Mouse (Mus musculus): ENCODE measurements around the gene Phospho2. TPM values are rescaled to one million over a fixed set of nuclear protein-coding genes. Genes with fewer than 3 reads are reported as not detected.

Phospho2 gene
- polyA plus RNA-seq (2015; fragmentation: Nextera tagmentation; extraction: Ambion mirVana): 22.8 and 23.1 TPM in 2 replicates

GRCm38 (mm10) chr2:69789429-69790069 lies at the start of gene Phospho2, which contains the start of gene Ccdc173:
Phospho2 (plus strand) TSS chr2:69789623.
Ccdc173 (minus strand) TSS chr2:69789575.
- peak; percentile 97 for ATAC-seq
- peak within 1 kb of the TSS; percentile 65 for H3K9ac ChIP-seq
- H3K9me3 ChIP-seq: no peaks in the 10 kb centered on the region
- peak within 1 kb of the TSS; percentile 55 for H3K4me3 ChIP-seq (replicated peaks)
- WGBS: 2% methylated on average over 48 of the region's 48 CpGs
- H3K27me3 ChIP-seq (replicated peaks): no peaks in the 10 kb centered on the region
- peaks cover 8% of the 10 kb centered on the region; the same call in 1 of the 2 replicates for H3K36me3 ChIP-seq
- H3K27ac ChIP-seq: peak within 1 kb of the TSS; percentile 79
- H3K4me2 ChIP-seq (replicated peaks): peak within 1 kb of the TSS; percentile 86
- 0 out of 2 replicates have a peak, but pooled peaks cover 5% of the 10 kb centered on the region for H3K4me1 ChIP-seq (replicated peaks)

- Histone ChIP-seq H3K4me1 (replicated peaks) (no peaks in the 10 kb centered on the region), H3K36me3 (peaks cover 14% of the 10 kb centered on the region), H3K9ac (no peak overlapping the region), H3K4me2 (replicated peaks) (no peak overlapping the region), H3K27me3 (replicated peaks) (no peaks in the 10 kb centered on the region), H3K4me3 (replicated peaks) (no peak overlapping the region), H3K27ac (no peak overlapping the region), H3K9me3 (no peaks in the 10 kb centered on the region)
- ATAC-seq: no peak
- WGBS: 85% methylated on average over 1 of the region's 1 CpGs
These were observed 44.3 kb upstream of the Phospho2 start for GRCm38 (mm10) chr2:69745091-69745490.

GRCm38 (mm10) chr2:69760980-69761379 lies 28.4 kb upstream of the Phospho2 start:
- H3K4me3 ChIP-seq (replicated peaks): no peak overlapping the region
- no peaks in the 10 kb centered on the region for H3K36me3 ChIP-seq
- no peak overlapping the region for H3K9ac ChIP-seq
- 85% methylated on average over 5 of the region's 5 CpGs for WGBS
- no peak for ATAC-seq
- no peaks in the 10 kb centered on the region for H3K27me3 ChIP-seq (replicated peaks)
- no peaks in the 10 kb centered on the region for H3K9me3 ChIP-seq
- no peak overlapping the region for H3K27ac ChIP-seq
- no peaks in the 10 kb centered on the region for H3K4me1 ChIP-seq (replicated peaks)
- no peak overlapping the region for H3K4me2 ChIP-seq (replicated peaks)

GRCm38 (mm10) chr2:69763340-69763739 lies 26.1 kb upstream of the Phospho2 start:
- Histone ChIP-seq H3K36me3 (no peaks in the 10 kb centered on the region), H3K4me2 (replicated peaks) (no peak overlapping the region), H3K4me1 (replicated peaks) (no peaks in the 10 kb centered on the region), H3K9me3 (no peaks in the 10 kb centered on the region), H3K4me3 (replicated peaks) (no peak overlapping the region), H3K9ac (no peak overlapping the region), H3K27ac (no peak overlapping the region), H3K27me3 (replicated peaks) (no peaks in the 10 kb centered on the region)
- ATAC-seq: peak; percentile 56; the same call in 1 of the 2 replicates
- WGBS: 92% methylated on average over 4 of the region's 4 CpGs

- ATAC-seq: no peak
- Histone ChIP-seq H3K36me3 (no peaks in the 10 kb centered on the region), H3K27ac (no peak overlapping the region), H3K9ac (no peak overlapping the region), H3K27me3 (replicated peaks) (no peaks in the 10 kb centered on the region), H3K9me3 (no peaks in the 10 kb centered on the region), H3K4me1 (replicated peaks) (no peaks in the 10 kb centered on the region), H3K4me3 (replicated peaks) (no peak overlapping the region), H3K4me2 (replicated peaks) (no peak overlapping the region)
- 83% methylated on average over 1 of the region's 1 CpGs for WGBS
These were observed 24.7 kb upstream of the Phospho2 start for GRCm38 (mm10) chr2:69764716-69765115.

- H3K27ac ChIP-seq: no peak overlapping the region
- no peaks in the 10 kb centered on the region for H3K4me1 ChIP-seq (replicated peaks)
- H3K9me3 ChIP-seq: no peaks in the 10 kb centered on the region
- no peaks in the 10 kb centered on the region for H3K27me3 ChIP-seq (replicated peaks)
- no peak overlapping the region for H3K4me3 ChIP-seq (replicated peaks)
- no peak overlapping the region for H3K4me2 ChIP-seq (replicated peaks)
- H3K9ac ChIP-seq: no peak overlapping the region
- H3K36me3 ChIP-seq: no peaks in the 10 kb centered on the region
- ATAC-seq: no peak
- 90% methylated on average over 3 of the region's 3 CpGs for WGBS
These were observed 16.1 kb upstream of the Phospho2 start for GRCm38 (mm10) chr2:69773331-69773730.

- WGBS: 70% methylated on average over 7 of the region's 7 CpGs
- Histone ChIP-seq H3K36me3 (no peaks in the 10 kb centered on the region), H3K4me1 (replicated peaks) (no peaks in the 10 kb centered on the region), H3K9ac (no peak overlapping the region), H3K27me3 (replicated peaks) (no peaks in the 10 kb centered on the region), H3K9me3 (no peaks in the 10 kb centered on the region), H3K27ac (no peak overlapping the region), H3K4me3 (replicated peaks) (no peak overlapping the region), H3K4me2 (replicated peaks) (no peak overlapping the region)
- ATAC-seq: no peak
These were observed 11.2 kb upstream of the Phospho2 start for GRCm38 (mm10) chr2:69777985-69778835.

GRCm38 (mm10) chr2:69778836-69779177 lies 10.6 kb upstream of the Phospho2 start:
- H3K4me1 ChIP-seq (replicated peaks): no peaks in the 10 kb centered on the region
- no peak overlapping the region for H3K4me3 ChIP-seq (replicated peaks)
- no peaks in the 10 kb centered on the region for H3K27me3 ChIP-seq (replicated peaks)
- H3K27ac ChIP-seq: no peak overlapping the region
- H3K9me3 ChIP-seq: no peaks in the 10 kb centered on the region
- no peaks in the 10 kb centered on the region for H3K36me3 ChIP-seq
- ATAC-seq: no peak
- H3K9ac ChIP-seq: no peak overlapping the region
- WGBS: 57% methylated on average over 5 of the region's 5 CpGs
- no peak overlapping the region for H3K4me2 ChIP-seq (replicated peaks)

GRCm38 (mm10) chr2:69788974-69789373 lies 449 bp upstream of the Phospho2 start:
- 18% methylated on average over 9 of the region's 9 CpGs for WGBS
- peak; percentile 13 for ATAC-seq

GRCm38 (mm10) chr2:69790285-69790684 lies 862 bp downstream of the Phospho2 start:
- 2% methylated on average over 10 of the region's 10 CpGs for WGBS
- Histone ChIP-seq H3K27ac (peak overlapping the region; percentile 79; the same call in 1 of the 2 replicates), H3K9ac (no peak overlapping the region; the same call in 1 of the 2 replicates), H3K4me3 (replicated peaks) (peak overlapping the region; percentile 55), H3K27me3 (replicated peaks) (no peaks in the 10 kb centered on the region), H3K36me3 (peaks cover 9% of the 10 kb centered on the region), H3K4me2 (replicated peaks) (peak overlapping the region; percentile 86), H3K9me3 (no peaks in the 10 kb centered on the region), H3K4me1 (replicated peaks) (0 out of 2 replicates have a peak, but pooled peaks cover 5% of the 10 kb centered on the region)
- ATAC-seq: peak; percentile 71

More at GRCm38 (mm10) chr2:69788974-69789373, 449 bp upstream of the Phospho2 start:
- Histone ChIP-seq H3K4me2 (replicated peaks) (peak overlapping the region; percentile 86), H3K36me3 (peaks cover 8% of the 10 kb centered on the region; the same call in 1 of the 2 replicates), H3K4me3 (replicated peaks) (peak overlapping the region; percentile 55), H3K9me3 (no peaks in the 10 kb centered on the region), H3K9ac (peak overlapping the region; percentile 65), H3K4me1 (replicated peaks) (0 out of 2 replicates have a peak, but pooled peaks cover 5% of the 10 kb centered on the region), H3K27me3 (replicated peaks) (no peaks in the 10 kb centered on the region), H3K27ac (peak overlapping the region; percentile 59)

- H3K36me3 ChIP-seq: peaks cover 14% of the 10 kb centered on the region
- no peak for ATAC-seq
- H3K4me1 ChIP-seq (replicated peaks): 0 out of 2 replicates have a peak, but pooled peaks cover 5% of the 10 kb centered on the region
- no peaks in the 10 kb centered on the region for H3K9me3 ChIP-seq
- peak overlapping the region; percentile 86 for H3K4me2 ChIP-seq (replicated peaks)
- no peak overlapping the region; the same call in 1 of the 2 replicates for H3K9ac ChIP-seq
- WGBS: 64% methylated on average over 4 of the region's 4 CpGs
- no peak overlapping the region for H3K4me3 ChIP-seq (replicated peaks)
- no peak overlapping the region for H3K27ac ChIP-seq
- H3K27me3 ChIP-seq (replicated peaks): no peaks in the 10 kb centered on the region
These were observed 1.3 kb downstream of the Phospho2 start for GRCm38 (mm10) chr2:69790722-69791121.

- Histone ChIP-seq H3K9ac (no peak overlapping the region), H3K4me3 (replicated peaks) (no peak overlapping the region), H3K36me3 (no peaks in the 10 kb centered on the region), H3K27ac (no peak overlapping the region), H3K9me3 (no peaks in the 10 kb centered on the region), H3K4me2 (replicated peaks) (peak overlapping the region; percentile 23; the same call in 1 of the 2 replicates), H3K4me1 (replicated peaks) (peaks cover 6% of the 10 kb centered on the region), H3K27me3 (replicated peaks) (no peaks in the 10 kb centered on the region)
- WGBS: 46% methylated on average over 5 of the region's 5 CpGs
- ATAC-seq: peak; percentile 93
These were observed 13.5 kb downstream of the Phospho2 start for GRCm38 (mm10) chr2:69802911-69803312.

Measured in intestine, embryonic 15.5 days (tissue).